Mouse (Mus musculus) T-helper 17 cell (primary cell): ENCODE data around the gene Orm1.

Experiments used
- in situ Hi-C, 2 experiments: fragments of 300-600 bp; cut with MboI, MseI; formaldehyde crosslinking; loops; 1 replicate in 1 of 2; 2 replicates in 1 of 2; pipeline ENCODE4 v1.15.1; 2025; ENCODE audit warnings: high pct_unique_total_duplicates in 2 of 2

Orm1 gene

GRCm38 (mm10) chr4:63344295-63344694, at the start of gene Orm1:
Gene Orm1, plus strand, starts transcription at chr4:63344560.
- in situ Hi-C loops = no loop called here

GRCm38 (mm10) chr4:63295641-63296040, 48.7 kb upstream of the Orm1 start:
- in situ Hi-C loops = no loop called here

GRCm38 (mm10) chr4:63296263-63296662, 48.1 kb upstream of the Orm1 start:
- in situ Hi-C loops = no loop called here

GRCm38 (mm10) chr4:63296876-63297275, 47.5 kb upstream of the Orm1 start:
- in situ Hi-C loops = no loop called here

- in situ Hi-C loops = no loop called here
These were observed 46.2 kb upstream of the Orm1 start for GRCm38 (mm10) chr4:63298191-63298590.

GRCm38 (mm10) chr4:63302641-63303040, 41.7 kb upstream of the Orm1 start:
- in situ Hi-C loops = no loop called here

- in situ Hi-C loops = loop anchor here (5.0 kb wide), 2 partner anchors 90 to 140 kb away; no protein-coding TSS in a partner anchor
These were observed 36.9 kb upstream of the Orm1 start for GRCm38 (mm10) chr4:63307175-63308062.

GRCm38 (mm10) chr4:63308316-63308715, 36.0 kb upstream of the Orm1 start:
- in situ Hi-C loops = loop anchor here (5.0 kb wide), 2 partner anchors 91 to 141 kb away; no protein-coding TSS in a partner anchor

GRCm38 (mm10) chr4:63310247-63310855, 34.0 kb upstream of the Orm1 start:
- in situ Hi-C loops = loop anchor here in 1 of 2 experiments (5.0 kb wide), 1 partner anchor 93 kb away; no protein-coding TSS in a partner anchor

- in situ Hi-C loops = loop anchor here in 1 of 2 experiments (5.0 kb wide), 1 partner anchor 94 kb away; no protein-coding TSS in a partner anchor
These were observed 32.9 kb upstream of the Orm1 start for GRCm38 (mm10) chr4:63311426-63311825.

GRCm38 (mm10) chr4:63314063-63314462, 30.3 kb upstream of the Orm1 start:
- in situ Hi-C loops = loop anchor here in 1 of 2 experiments (5.0 kb wide), 1 partner anchor 97 kb away; no protein-coding TSS in a partner anchor

GRCm38 (mm10) chr4:63316076-63316746, 28.1 kb upstream of the Orm1 start:
- in situ Hi-C loops = loop anchor here in 1 of 2 experiments (5.0 kb wide), 1 partner anchor 149 kb away; no protein-coding TSS in a partner anchor

- in situ Hi-C loops = loop anchor here in 1 of 2 experiments (5.0 kb wide), 1 partner anchor 152 kb away; no protein-coding TSS in a partner anchor
These were observed 24.8 kb upstream of the Orm1 start for GRCm38 (mm10) chr4:63319566-63319965.

- in situ Hi-C loops = no loop called here
These were observed 21.0 kb upstream of the Orm1 start for GRCm38 (mm10) chr4:63323275-63323815.

GRCm38 (mm10) chr4:63333403-63333802, 11.0 kb upstream of the Orm1 start:
- in situ Hi-C loops = no loop called here

GRCm38 (mm10) chr4:63338414-63339076, 5.8 kb upstream of the Orm1 start:
- in situ Hi-C loops = no loop called here

GRCm38 (mm10) chr4:63342491-63342890, 1.9 kb upstream of the Orm1 start:
- in situ Hi-C loops = no loop called here

- in situ Hi-C loops = no loop called here
These were observed 752 bp upstream of the Orm1 start for GRCm38 (mm10) chr4:63343608-63344007.

- in situ Hi-C loops = no loop called here
These were observed 901 bp downstream of the Orm1 start for GRCm38 (mm10) chr4:63345261-63345660.

GRCm38 (mm10) chr4:63346659-63347058, 2.3 kb downstream of the Orm1 start:
- in situ Hi-C loops = no loop called here

- in situ Hi-C loops = no loop called here
These were observed 4.2 kb downstream of the Orm1 start for GRCm38 (mm10) chr4:63348524-63348923.
